Mouse (Mus musculus) liver, postnatal 0 days (tissue): ENCODE data around the gene Myrfl.

Experiments
- CTCF ChIP-seq: sonication (generic); IDR thresholded peaks from 2 replicates; pipeline ENCODE4 v1.5.1; 2016; ENCODE audit warnings: antibody characterized with exemption, low read depth
- EP300 ChIP-seq: IDR thresholded peaks from 2 replicates; pipeline ENCODE4 v1.6.1; 2016; ENCODE audit warnings: antibody characterized with exemption, low read depth, mild to moderate bottlenecking

- TF ChIP-seq CTCF (no peak), EP300 (no peak)
Measured at GRCm38 (mm10) chr10:116776846-116777245, 119.9 kb downstream of the Myrfl start.
